Mouse (Mus musculus): ENCODE measurements around the gene Syngap1. TPM values are rescaled to one million over a fixed set of nuclear protein-coding genes. Genes with fewer than 3 reads are reported as not detected.
A peak's percentile ranks its signal among the peaks of the same experiment; 100 is the strongest.

The Syngap1 gene
- total RNA-seq, 2 experiments from 2014 or later: 3.0 to 3.5 TPM

DNA sequence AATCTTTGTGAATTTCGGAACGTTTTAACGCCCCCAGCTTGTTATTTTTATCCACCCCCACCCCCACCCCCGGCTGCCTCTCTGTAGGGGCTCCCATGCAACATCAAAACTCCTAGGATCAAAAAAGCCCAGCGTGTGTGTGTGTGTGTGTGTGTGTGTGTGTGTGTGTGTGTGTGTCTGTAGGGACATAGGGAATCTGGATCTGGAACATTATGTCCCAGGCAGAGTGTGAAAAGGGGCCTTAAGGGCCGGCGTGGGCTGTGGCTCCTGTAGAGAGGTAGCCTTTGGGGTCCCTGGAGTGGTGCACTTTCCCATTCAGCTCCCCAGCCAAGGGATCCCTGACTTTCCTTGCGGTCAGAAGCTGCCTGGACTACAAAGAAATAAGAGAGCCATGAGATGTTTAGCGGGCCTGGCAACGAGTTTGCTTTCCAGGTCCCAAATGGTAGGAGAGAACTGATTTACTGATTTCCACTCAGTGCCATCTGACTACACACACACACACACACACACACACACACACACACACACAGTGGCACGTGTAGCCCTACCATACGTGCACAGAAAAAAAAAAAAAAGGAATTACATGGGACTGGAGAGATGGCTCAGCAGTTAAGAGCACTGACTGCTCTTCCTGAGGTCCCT, 77.6 kb downstream of the Syngap1 start:
- peak overlapping the region; percentile 89 for H3K4me3 ChIP-seq

DNA sequence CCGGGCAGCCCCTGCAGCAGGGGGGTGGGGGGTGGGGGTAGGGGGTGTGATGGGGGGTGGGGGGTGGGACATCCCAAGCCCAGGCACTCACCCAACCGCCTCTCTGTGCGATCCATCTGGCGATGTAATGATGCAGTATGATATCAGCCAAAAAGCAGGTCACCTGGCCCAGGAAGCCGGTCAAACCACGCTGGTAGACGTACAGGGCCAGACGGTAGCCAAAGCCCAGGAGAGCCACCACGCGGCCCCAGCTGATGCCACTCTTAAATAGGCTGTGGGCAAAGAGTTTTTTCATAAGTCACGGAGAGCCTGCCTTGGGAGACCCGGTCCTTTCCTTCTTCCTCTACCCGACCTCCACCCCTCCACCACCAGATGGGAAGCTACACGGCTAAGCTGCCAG, 80.0 kb downstream of the Syngap1 start:
- H3K27ac ChIP-seq: no peak overlapping the region
- no peak overlapping the region for H3K4me3 ChIP-seq
- intact Hi-C loops (cut with DNase I): no loop called here
- no peak for TF ChIP-seq CTCF (IDR thresholded peaks at IDR 0.05)
- no peak for DNase-seq

More for the DNA sequence above, 77.6 kb downstream of the Syngap1 start:
- H3K27ac ChIP-seq: peak overlapping the region; percentile 95
- DNase-seq: no peak
- intact Hi-C loops (cut with DNase I): loop anchor here (5.0 kb wide), 1 partner anchor 101 kb away; the partner anchor contains the start of gene Kifc5b
- no peak for TF ChIP-seq CTCF (IDR thresholded peaks at IDR 0.05)

GRCm38 (mm10) chr17:27021736-27022135, 80.7 kb downstream of the Syngap1 start:
- intact Hi-C loops (cut with DNase I): no loop called here
- no peak overlapping the region for H3K27ac ChIP-seq
- DNase-seq: no peak
- TF ChIP-seq CTCF (IDR thresholded peaks at IDR 0.05): no peak
- H3K4me3 ChIP-seq: no peak overlapping the region

Small RNA genes lying within 50 kb of the gene (microRNA-seq; reads per million reads assigned to microRNA genes)
- not detected for gene Gm27775
- not detected for gene Mir3083
- gene Mir6968: not detected

Other genes starting within 250 kb of the Syngap1 start
- gene Crebrf, start 225.6 kb upstream of the Syngap1 start, total RNA-seq (2021): 10 to 100 TPM; 39.6 to 40.2 TPM
- gene Bnip1, start 160.2 kb upstream of the Syngap1 start, total RNA-seq (2021): 10 to 100 TPM; 27.3 to 30.3 TPM
- not detected for gene Nkx2-5, start 96.2 kb upstream of the Syngap1 start, total RNA-seq (2021)
- under 1 TPM; 0.18 to 0.64 TPM for gene Kifc5b, start 24.2 kb upstream of the Syngap1 start, total RNA-seq (2021)
- 10 to 100 TPM in 1 of 2 experiments, 1 to 10 TPM in 1; 9.2 to 10.7 TPM for gene Phf1, start 8.2 kb upstream of the Syngap1 start, total RNA-seq (2021)
- gene Cuta, start 1.7 kb upstream of the Syngap1 start, total RNA-seq (2021): 100 to 1,000 TPM in 1 of 2 experiments, 10 to 100 TPM in 1; 93.8 to 104 TPM
- gene Zbtb9, start 31.9 kb downstream of the Syngap1 start, total RNA-seq (2021): under 1 TPM; 0.17 to 0.41 TPM
- 10 to 100 TPM; 15.5 to 20.1 TPM for gene Bak1, start 87.8 kb downstream of the Syngap1 start, total RNA-seq (2021)
- 1 to 10 TPM; 1.9 to 2.1 TPM for gene Itpr3, start 116.1 kb downstream of the Syngap1 start, total RNA-seq (2021)
- gene Uqcc2, start 192.7 kb downstream of the Syngap1 start, total RNA-seq (2021): 100 to 1,000 TPM; 405 to 424 TPM
- gene Ip6k3, start 226.5 kb downstream of the Syngap1 start, total RNA-seq (2021): 10 to 100 TPM; 30.9 to 84.2 TPM